Mouse (Mus musculus): ENCODE measurements around the gene Nap1l5.
"Not testable (repeated sequence)": the region's sequence is repeated elsewhere in the genome, so short reads cannot be mapped to it uniquely, and the experiment has no call there.

The Nap1l5 gene

DNA sequence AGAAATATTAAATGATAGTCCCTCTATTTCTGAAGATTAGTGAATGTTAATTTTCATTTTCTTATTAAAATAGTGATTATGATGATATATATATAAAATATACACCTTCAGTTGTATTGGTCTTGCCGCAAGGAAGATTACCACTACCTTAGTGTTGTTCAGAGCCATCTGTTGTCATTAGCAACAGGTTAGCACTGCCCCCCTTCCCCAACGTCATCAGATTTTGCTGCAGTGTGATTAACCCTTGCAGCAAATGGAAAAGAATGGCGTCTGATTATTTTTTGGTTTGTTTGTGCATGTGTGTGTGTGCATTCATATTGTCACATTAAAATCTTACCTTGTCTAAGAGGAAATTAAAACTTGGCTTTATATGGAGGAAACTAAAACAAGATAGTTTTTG, 2.3 kb downstream of the Nap1l5 start:
- DNase-seq: no peak

- no peak for DNase-seq
Observed at GRCm38 (mm10) chr6:58903171-58903570, 3.7 kb downstream of the Nap1l5 start.

- DNase-seq: no peak
Observed at GRCm38 (mm10) chr6:58900536-58900935, 6.3 kb downstream of the Nap1l5 start.

DNA sequence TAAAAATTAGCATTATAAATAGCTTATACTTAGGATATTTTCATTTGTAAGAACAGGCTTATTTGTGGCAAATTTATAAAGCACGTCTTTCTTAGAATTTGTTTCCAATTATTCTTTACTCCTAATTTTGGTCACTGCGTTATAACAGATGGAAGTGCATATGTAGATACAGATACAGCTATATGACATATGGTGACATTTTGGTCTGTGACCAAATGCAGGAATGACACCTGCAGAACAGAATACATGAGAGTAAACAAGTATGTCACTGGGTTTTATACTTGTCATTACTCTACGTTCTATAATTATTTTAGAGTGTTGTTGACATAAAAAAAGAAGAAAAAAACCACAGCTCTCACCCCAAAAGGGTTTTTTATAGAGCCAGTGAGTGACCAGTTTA, 7.8 kb downstream of the Nap1l5 start:
- no peak for DNase-seq

GRCm38 (mm10) chr6:58896648-58897047, 10.2 kb downstream of the Nap1l5 start:
- DNase-seq: no peak

GRCm38 (mm10) chr6:58894994-58895393, 11.9 kb downstream of the Nap1l5 start:
- DNase-seq: no peak

DNA sequence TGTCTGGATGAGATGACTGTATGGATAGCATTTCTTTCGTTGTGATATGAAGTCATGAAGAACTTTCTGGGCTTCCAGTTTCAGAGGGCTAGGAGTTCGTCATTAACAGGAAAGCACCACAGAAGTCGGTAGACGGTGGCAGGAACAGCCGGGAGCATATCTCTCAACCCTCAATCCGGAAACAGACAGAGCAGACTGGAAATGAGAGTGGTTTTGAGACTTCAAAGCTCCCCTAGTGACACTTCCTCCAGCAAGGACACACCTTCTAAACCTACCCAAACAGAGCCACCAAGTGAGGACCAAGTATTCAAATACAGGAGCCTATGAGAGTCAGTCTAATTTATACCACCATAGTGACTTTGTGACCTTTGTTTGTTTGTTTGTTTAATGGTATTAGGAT, 13.6 kb downstream of the Nap1l5 start:
- no peak for DNase-seq

DNA sequence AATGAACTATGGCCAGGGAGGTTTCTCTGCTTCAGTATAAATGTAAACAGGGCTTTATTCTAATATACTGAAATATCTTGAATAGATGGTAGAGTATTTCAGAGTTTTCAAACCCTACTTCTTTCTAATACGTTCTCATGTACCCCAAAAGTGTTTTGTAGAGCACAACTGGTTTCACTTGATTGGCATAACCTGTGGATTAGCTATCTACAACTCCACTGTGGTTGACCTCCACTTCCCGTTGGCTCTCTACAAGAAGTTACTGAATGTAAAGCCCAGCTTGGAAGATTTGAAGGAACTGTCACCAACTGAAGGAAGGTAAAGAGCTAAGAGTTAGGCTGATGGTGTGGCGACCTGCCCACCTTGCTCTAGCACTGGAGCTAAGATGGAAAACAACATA, 17.0 kb downstream of the Nap1l5 start:
- DNase-seq: no peak

GRCm38 (mm10) chr6:58882271-58882670, 24.6 kb downstream of the Nap1l5 start:
- DNase-seq: no peak

- no peak for DNase-seq
Observed at GRCm38 (mm10) chr6:58881363-58881762, 25.5 kb downstream of the Nap1l5 start.

- no peak for DNase-seq
Observed at GRCm38 (mm10) chr6:58880861-58881260, 26.0 kb downstream of the Nap1l5 start.

DNA sequence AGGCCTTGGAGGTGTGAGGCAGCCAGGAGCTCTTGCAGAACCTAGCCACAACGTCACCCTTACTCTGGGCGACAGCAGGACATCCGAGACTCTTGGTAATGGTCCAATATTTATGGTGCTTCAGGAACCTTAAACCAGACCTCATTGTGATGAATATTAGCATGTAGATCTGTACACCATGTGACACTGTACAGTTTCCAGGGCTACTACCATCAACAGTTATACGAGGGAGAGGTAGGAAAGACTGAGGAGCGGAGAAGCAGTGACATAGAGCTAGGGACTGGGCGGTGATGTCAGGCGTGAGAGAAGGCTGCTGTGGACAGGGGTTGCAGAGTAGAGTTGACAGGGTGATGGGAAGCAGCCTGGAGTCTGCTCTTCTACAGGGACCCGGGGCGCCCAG, 26.9 kb downstream of the Nap1l5 start:
- DNase-seq: no peak

- peak; percentile 30 to 49 for DNase-seq
Observed at GRCm38 (mm10) chr6:58879572-58879971, 27.3 kb downstream of the Nap1l5 start.

DNA sequence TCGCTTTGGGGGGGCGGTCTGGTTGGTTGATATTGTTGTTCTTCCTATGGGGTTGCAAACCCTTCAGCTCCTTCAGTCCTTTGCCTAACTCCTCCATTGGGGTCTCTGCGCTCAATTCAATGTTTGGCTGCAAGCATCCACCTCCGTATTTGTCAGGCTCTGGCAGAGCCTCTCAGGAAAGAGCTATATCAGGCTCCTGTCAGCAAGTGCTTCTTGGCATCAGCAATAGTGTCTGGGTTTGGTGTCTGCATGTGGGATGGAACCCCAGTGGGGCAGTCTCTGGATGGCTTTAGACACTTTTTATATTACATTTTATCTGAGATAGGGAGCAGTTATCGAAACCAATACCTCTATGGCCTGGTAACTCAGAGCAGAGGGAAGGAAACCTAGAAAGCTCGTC, 39.0 kb downstream of the Nap1l5 start:
- DNase-seq: not testable (repeated sequence)

- DNase-seq: no peak
Observed at GRCm38 (mm10) chr6:58863631-58864235, 43.1 kb downstream of the Nap1l5 start.

DNA sequence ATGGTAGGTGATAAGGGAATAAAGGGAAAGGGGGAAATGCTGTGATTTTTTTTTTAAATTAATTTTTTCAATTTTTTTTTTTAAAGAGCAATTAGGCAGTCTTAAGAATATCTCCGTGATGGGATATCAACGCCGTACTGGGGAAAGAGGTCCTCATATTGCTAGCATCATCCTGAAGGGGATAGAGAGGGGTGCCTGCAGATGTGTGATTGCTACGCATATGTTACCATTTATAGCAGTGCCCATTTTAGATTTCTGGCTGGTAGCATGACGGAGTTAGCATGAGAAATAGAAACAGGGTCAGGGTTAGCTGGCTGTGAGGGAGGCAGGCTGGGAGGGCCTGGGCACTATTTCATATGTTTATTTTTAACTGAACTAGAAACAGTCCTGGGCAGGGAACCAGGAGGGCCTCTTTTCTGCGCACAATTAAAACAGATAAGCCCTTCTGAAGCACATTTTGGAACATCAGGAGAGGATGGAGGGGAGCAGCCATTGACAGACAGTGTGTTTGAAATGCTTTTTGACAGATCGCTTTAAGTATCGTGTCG, 44.4 kb downstream of the Nap1l5 start:
- no peak for DNase-seq

- no peak for DNase-seq
Observed at GRCm38 (mm10) chr6:58859517-58859916, 47.4 kb downstream of the Nap1l5 start.

DNA sequence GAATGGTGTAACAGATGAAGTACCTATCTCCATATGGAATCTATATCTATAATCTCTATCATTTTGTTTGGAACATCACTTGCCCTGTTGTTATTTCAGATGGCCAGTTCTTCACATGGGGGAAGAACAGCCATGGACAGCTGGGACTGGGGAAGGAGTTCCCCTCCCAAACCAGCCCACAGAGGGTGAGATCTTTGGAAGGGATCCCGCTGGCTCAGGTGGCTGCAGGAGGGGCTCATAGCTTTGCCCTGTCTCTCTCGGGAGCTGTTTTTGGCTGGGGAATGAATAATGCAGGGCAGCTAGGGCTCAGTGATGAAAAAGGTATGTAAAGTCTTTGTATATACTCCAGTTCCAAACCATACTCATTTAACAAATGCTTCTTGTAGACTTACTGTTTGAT, 50.4 kb downstream of the Nap1l5 start:
- DNase-seq: no peak

DNA sequence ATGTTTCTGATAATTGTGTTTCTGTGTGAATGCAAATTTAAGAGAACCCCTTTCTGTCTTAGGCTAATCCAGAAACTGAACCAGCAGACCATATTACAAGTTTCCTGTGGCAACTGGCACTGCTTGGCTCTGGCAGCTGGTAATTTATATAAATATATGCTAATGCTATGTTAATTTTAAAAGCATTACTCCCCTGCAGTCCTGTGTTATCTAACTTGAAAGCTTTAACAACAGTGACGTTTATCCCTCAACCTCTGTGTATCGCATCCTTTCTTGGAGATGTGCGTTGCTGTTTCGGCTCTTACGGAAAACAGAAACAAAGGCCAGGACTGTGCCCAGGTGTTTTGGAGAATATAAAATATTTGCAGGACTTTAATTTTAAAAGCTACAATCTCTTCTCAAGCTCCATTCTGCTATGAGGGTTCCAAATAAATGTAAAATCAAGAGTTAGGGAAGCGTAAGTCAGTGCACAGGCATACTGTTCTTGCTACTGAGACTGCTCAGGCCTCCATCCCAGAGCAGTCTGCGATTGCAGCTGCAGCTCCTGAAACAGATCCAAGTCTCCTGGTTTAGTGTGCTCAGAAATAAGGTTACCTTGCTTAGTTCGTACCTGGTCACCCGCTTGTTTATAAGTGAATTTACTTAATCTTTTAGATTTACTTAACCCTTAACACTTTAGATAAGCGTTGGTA, 51.1 kb downstream of the Nap1l5 start:
- no peak for DNase-seq
